Mouse (Mus musculus): ENCODE measurements around the gene Aurka.

DNA sequence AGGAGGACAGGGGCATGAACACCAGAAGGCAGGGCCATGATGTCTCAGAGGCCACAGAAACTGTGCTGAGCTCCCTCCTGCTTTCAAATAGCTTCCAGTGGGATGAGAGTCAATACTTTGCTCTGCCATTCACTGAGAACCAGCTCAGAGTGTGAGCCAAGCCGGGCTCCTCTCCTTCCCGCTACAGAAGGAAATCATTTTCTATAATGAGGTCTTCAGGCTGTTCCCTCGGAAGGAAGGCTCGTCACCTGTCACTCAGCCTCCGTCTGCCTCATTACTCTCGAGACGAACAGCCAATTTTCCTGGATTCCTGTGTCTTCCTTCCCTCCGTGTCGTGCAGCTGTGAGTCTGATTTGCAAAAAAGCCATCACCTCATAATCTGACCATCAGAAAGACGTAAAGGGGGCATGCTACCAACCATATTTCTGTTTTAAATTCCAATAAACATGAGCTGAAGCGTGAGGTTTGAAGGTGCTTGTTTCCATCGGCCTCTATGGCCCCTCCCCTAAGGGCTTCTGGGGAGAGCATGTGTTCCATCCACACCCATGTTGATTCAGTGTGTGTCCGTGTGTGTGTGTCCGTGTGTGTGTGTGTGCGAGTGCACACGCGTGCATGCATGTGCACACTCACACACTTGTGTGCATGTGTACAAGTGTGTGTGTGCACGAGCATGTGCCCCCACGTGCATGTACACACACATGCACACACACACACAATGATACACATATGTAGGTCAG is 32.0 kb downstream of the Aurka start:
- TF ChIP-seq CTCF (IDR thresholded peaks at IDR 0.05; ENCODE audit: low read depth) (no peak), EP300 (optimal IDR thresholded peaks at IDR 0.05) (no peak)
